Mouse (Mus musculus) ES-E14 (cell line): ENCODE results near the gene Cidec.

Experiments
- CHD2 ChIP-seq: IDR thresholded peaks from 2 replicates; pipeline ENCODE4 v1.6.1; 2014; ENCODE audit warnings: mild to moderate bottlenecking, low read depth, low read length, inconsistent platforms
- HCFC1 ChIP-seq: IDR thresholded peaks from 2 replicates; pipeline ENCODE4 v1.6.1; 2012; ENCODE audit warnings: low read length, inconsistent platforms, borderline replicate concordance; ENCODE audit not compliant: insufficient read depth
- ZNF384 ChIP-seq: IDR thresholded peaks from 2 replicates; pipeline ENCODE4 v1.6.1; 2012; ENCODE audit warnings: low read depth, low read length, inconsistent platforms

- TF ChIP-seq HCFC1, result no peak
- no peak for TF ChIP-seq CHD2
- TF ChIP-seq ZNF384, result no peak
These were observed 8.8 kb upstream of the Cidec start for GRCm38 (mm10) chr6:113444207-113444965.
